Mouse (Mus musculus): Measurements from ENCODE around the gene Tnpo2. TPM values are rescaled to one million over a fixed set of nuclear protein-coding genes. Genes with fewer than 3 reads are reported as not detected.

Gene Tnpo2
- polyA plus RNA-seq, 1 experiment from 2014 or later: 15.2 TPM

- Histone ChIP-seq H3K4me1 (ENCODE audit: control insufficient read depth in 2 of 2, insufficient read depth in 2 of 2, low read length in 2 of 2) (peaks cover 0 to 22% of the 10 kb centered on the region in 2 experiments; a peak in 3 of 4 replicates), H3K4me2 (ENCODE audit: low read length) (peak overlapping the region; percentile 82), H3K4me3 (ENCODE audit: control insufficient read depth in 1 of 2, insufficient read depth in 1 of 2, low read depth in 1 of 2, low read length in 2 of 2) (peak overlapping the region; percentile 79 to 84), H3K27ac (replicated peaks in 1 of 2; ENCODE audit: control insufficient read depth in 1 of 2, insufficient read depth in 1 of 2, low read depth in 2 of 2, low read length in 2 of 2) (peak overlapping the region; percentile 87 to 99), H3K9me3 (ENCODE audit: control insufficient read depth, low read length) (no peaks in the 10 kb centered on the region), H3K27me3 (ENCODE audit: control insufficient read depth, insufficient read depth, low read length) (no peaks in the 10 kb centered on the region), H3K36me3 (ENCODE audit: control insufficient read depth, insufficient read depth, low read length) (peaks cover 43% of the 10 kb centered on the region), H3K9ac (ENCODE audit: low read length) (peak overlapping the region; percentile 92)
- ATAC-seq (ENCODE audit: insufficient number of reproducible peaks, insufficient read depth, low FRiP score, low read depth): no peak
- WGBS: under 1% methylated on average over 15 of the region's 15 CpGs
These were observed 896 bp upstream of the Tnpo2 start for GRCm38 (mm10) chr8:85035728-85036310.

- Histone ChIP-seq H3K27ac (replicated peaks in 1 of 2; ENCODE audit: control insufficient read depth in 1 of 2, insufficient read depth in 1 of 2, low read depth in 2 of 2, low read length in 2 of 2) (peak overlapping the region; percentile 87 to 99), H3K4me1 (ENCODE audit: control insufficient read depth in 2 of 2, insufficient read depth in 2 of 2, low read length in 2 of 2) (peaks cover 0 to 22% of the 10 kb centered on the region in 2 experiments; a peak in 3 of 4 replicates), H3K4me2 (ENCODE audit: low read length) (peak overlapping the region; percentile 82), H3K27me3 (ENCODE audit: control insufficient read depth, insufficient read depth, low read length) (no peaks in the 10 kb centered on the region), H3K9ac (ENCODE audit: low read length) (peak overlapping the region; percentile 92), H3K4me3 (ENCODE audit: control insufficient read depth in 1 of 2, insufficient read depth in 1 of 2, low read depth in 1 of 2, low read length in 2 of 2) (peak overlapping the region; percentile 79 to 84), H3K9me3 (ENCODE audit: control insufficient read depth, low read length) (no peaks in the 10 kb centered on the region), H3K36me3 (ENCODE audit: control insufficient read depth, insufficient read depth, low read length) (peaks cover 44% of the 10 kb centered on the region)
- WGBS: under 1% methylated on average over 9 of the region's 9 CpGs
- peak; percentile 38 for ATAC-seq (ENCODE audit: insufficient number of reproducible peaks, insufficient read depth, low FRiP score, low read depth)
These were observed 366 bp upstream of the Tnpo2 start for GRCm38 (mm10) chr8:85036381-85036717.

GRCm38 (mm10) chr8:85037366-85037680, 608 bp downstream of the Tnpo2 start:
- H3K9ac ChIP-seq (ENCODE audit: low read length): peak overlapping the region; percentile 92
- peak overlapping the region; percentile 96 for H3K4me2 ChIP-seq (ENCODE audit: low read length)
- peak; percentile 11 for ATAC-seq (ENCODE audit: insufficient number of reproducible peaks, insufficient read depth, low FRiP score, low read depth)
- H3K27ac ChIP-seq (replicated peaks in 1 of 2; ENCODE audit: control insufficient read depth in 1 of 2, insufficient read depth in 1 of 2, low read depth in 2 of 2, low read length in 2 of 2): peak overlapping the region; percentile 99
- no peaks in the 10 kb centered on the region for H3K27me3 ChIP-seq (ENCODE audit: control insufficient read depth, insufficient read depth, low read length)
- peaks cover 0 to 22% of the 10 kb centered on the region in 2 experiments; a peak in 3 of 4 replicates for H3K4me1 ChIP-seq (ENCODE audit: control insufficient read depth in 2 of 2, insufficient read depth in 2 of 2, low read length in 2 of 2)
- H3K9me3 ChIP-seq (ENCODE audit: control insufficient read depth, low read length): no peaks in the 10 kb centered on the region
- peaks cover 44% of the 10 kb centered on the region for H3K36me3 ChIP-seq (ENCODE audit: control insufficient read depth, insufficient read depth, low read length)
- H3K4me3 ChIP-seq (ENCODE audit: control insufficient read depth in 1 of 2, insufficient read depth in 1 of 2, low read depth in 1 of 2, low read length in 2 of 2): peak overlapping the region; percentile 84 to 96
- WGBS: under 1% methylated on average over 14 of the region's 14 CpGs

- Histone ChIP-seq H3K4me2 (ENCODE audit: low read length) (peak overlapping the region; percentile 96), H3K36me3 (ENCODE audit: control insufficient read depth, insufficient read depth, low read length) (peaks cover 43% of the 10 kb centered on the region), H3K27me3 (ENCODE audit: control insufficient read depth, insufficient read depth, low read length) (no peaks in the 10 kb centered on the region), H3K9ac (ENCODE audit: low read length) (peak overlapping the region; percentile 92), H3K9me3 (ENCODE audit: control insufficient read depth, low read length) (no peaks in the 10 kb centered on the region), H3K27ac (replicated peaks in 1 of 2; ENCODE audit: control insufficient read depth in 1 of 2, insufficient read depth in 1 of 2, low read depth in 2 of 2, low read length in 2 of 2) (peak overlapping the region; percentile 99), H3K4me1 (ENCODE audit: control insufficient read depth in 2 of 2, insufficient read depth in 2 of 2, low read length in 2 of 2) (peaks cover 0 to 22% of the 10 kb centered on the region in 2 experiments; a peak in 3 of 4 replicates), H3K4me3 (ENCODE audit: control insufficient read depth in 1 of 2, insufficient read depth in 1 of 2, low read depth in 1 of 2, low read length in 2 of 2) (peak overlapping the region; percentile 84 to 96)
- ATAC-seq (ENCODE audit: insufficient number of reproducible peaks, insufficient read depth, low FRiP score, low read depth): 0 out of 2 replicates have a peak, but pooled peaks have one; percentile 19
- under 1% methylated on average over 56 of the region's 57 CpGs for WGBS
These were observed 1.2 kb downstream of the Tnpo2 start for GRCm38 (mm10) chr8:85037681-85038531.

- no peaks in the 10 kb centered on the region for H3K27me3 ChIP-seq (ENCODE audit: control insufficient read depth, insufficient read depth, low read length)
- no peak overlapping the region for H3K9ac ChIP-seq (ENCODE audit: low read length)
- 93% methylated on average over 6 of the region's 6 CpGs for WGBS
- no peaks in the 10 kb centered on the region for H3K9me3 ChIP-seq (ENCODE audit: control insufficient read depth, low read length)
- H3K27ac ChIP-seq (replicated peaks in 1 of 2; ENCODE audit: control insufficient read depth in 1 of 2, insufficient read depth in 1 of 2, low read depth in 2 of 2, low read length in 2 of 2): no peak overlapping the region
- ATAC-seq (ENCODE audit: insufficient number of reproducible peaks, insufficient read depth, low FRiP score, low read depth): no peak
- peaks cover 88% of the 10 kb centered on the region for H3K36me3 ChIP-seq (ENCODE audit: control insufficient read depth, insufficient read depth, low read length)
- no peak overlapping the region for H3K4me3 ChIP-seq (ENCODE audit: control insufficient read depth in 1 of 2, insufficient read depth in 1 of 2, low read depth in 1 of 2, low read length in 2 of 2)
- H3K4me1 ChIP-seq (ENCODE audit: control insufficient read depth in 2 of 2, insufficient read depth in 2 of 2, low read length in 2 of 2): peaks cover 0 to 7% of the 10 kb centered on the region in 2 experiments; a peak in 2 of 4 replicates
- no peak overlapping the region for H3K4me2 ChIP-seq (ENCODE audit: low read length)
These were observed 6.9 kb downstream of the Tnpo2 start for GRCm38 (mm10) chr8:85043619-85044018.

- Histone ChIP-seq H3K4me2 (ENCODE audit: low read length) (no peak overlapping the region), H3K36me3 (ENCODE audit: control insufficient read depth, insufficient read depth, low read length) (peaks cover 50% of the 10 kb centered on the region), H3K27ac (replicated peaks in 1 of 2; ENCODE audit: control insufficient read depth in 1 of 2, insufficient read depth in 1 of 2, low read depth in 2 of 2, low read length in 2 of 2) (no peak overlapping the region), H3K9me3 (ENCODE audit: control insufficient read depth, low read length) (no peaks in the 10 kb centered on the region), H3K27me3 (ENCODE audit: control insufficient read depth, insufficient read depth, low read length) (no peaks in the 10 kb centered on the region), H3K9ac (ENCODE audit: low read length) (no peak overlapping the region), H3K4me3 (ENCODE audit: control insufficient read depth in 1 of 2, insufficient read depth in 1 of 2, low read depth in 1 of 2, low read length in 2 of 2) (no peak overlapping the region), H3K4me1 (ENCODE audit: control insufficient read depth in 2 of 2, insufficient read depth in 2 of 2, low read length in 2 of 2) (peaks cover 3 to 7% of the 10 kb centered on the region in 2 experiments; a peak in 3 of 4 replicates)
- ATAC-seq (ENCODE audit: insufficient number of reproducible peaks, insufficient read depth, low FRiP score, low read depth): no peak
- WGBS: 85% methylated on average over 7 of the region's 7 CpGs
These were observed 20.7 kb downstream of the Tnpo2 start for GRCm38 (mm10) chr8:85057367-85057766.

GRCm38 (mm10) chr8:85059879-85060616, 23.3 kb downstream of the Tnpo2 start, which contains the start of gene Fbxw9:
Gene Fbxw9, plus strand, starts transcription at chr8:85060055.
- WGBS: under 1% methylated on average over 52 of the region's 53 CpGs
- peak within 1 kb of the TSS; percentile 80 for H3K9ac ChIP-seq (ENCODE audit: low read length)
- no peaks in the 10 kb centered on the region for H3K9me3 ChIP-seq (ENCODE audit: control insufficient read depth, low read length)
- no peaks in the 10 kb centered on the region for H3K27me3 ChIP-seq (ENCODE audit: control insufficient read depth, insufficient read depth, low read length)
- ATAC-seq (ENCODE audit: insufficient number of reproducible peaks, insufficient read depth, low FRiP score, low read depth): peak; percentile 78
- peaks cover 3 to 7% of the 10 kb centered on the region in 2 experiments; a peak in 3 of 4 replicates for H3K4me1 ChIP-seq (ENCODE audit: control insufficient read depth in 2 of 2, insufficient read depth in 2 of 2, low read length in 2 of 2)
- peak within 1 kb of the TSS; percentile 90 for H3K4me2 ChIP-seq (ENCODE audit: low read length)
- H3K27ac ChIP-seq (replicated peaks in 1 of 2; ENCODE audit: control insufficient read depth in 1 of 2, insufficient read depth in 1 of 2, low read depth in 2 of 2, low read length in 2 of 2): no peak within 1 kb of the TSS
- H3K4me3 ChIP-seq (ENCODE audit: control insufficient read depth in 1 of 2, insufficient read depth in 1 of 2, low read depth in 1 of 2, low read length in 2 of 2): peak within 1 kb of the TSS; percentile 76 to 79
- H3K36me3 ChIP-seq (ENCODE audit: control insufficient read depth, insufficient read depth, low read length): peaks cover 26% of the 10 kb centered on the region

All from heart, embryonic 14.5 days (tissue).